12 mouse cellular contexts compared by ENCODE assay signal in genomic region chr13:29773563-29773962, GRCm38 (mm10).
A peak's percentile ranks its signal among the peaks of the same experiment; 100 is the strongest.
DNase-seq lines count a peak whose midpoint lies in the region; ATAC-seq and TF ChIP-seq lines count a peak whose summit lies in the region.
"Had no signal": no experiment of that assay in that cellular context is flagged by ENCODE, and none has a peak within 500 bp of the region (broad histone marks: within the 10 kb centered on the region; RNA-seq: fewer than 3 reads in every experiment).

No protein-coding gene starts in this region.

- H3K4me2 ChIP-seq in neural tube, embryonic 15.5 days: no peak overlapping the region
- no peak overlapping the region for H3K4me2 ChIP-seq in kidney, embryonic 15.5 days
- no peak overlapping the region for H3K4me2 ChIP-seq in hindbrain, postnatal 0 days (ENCODE audit: low read depth, low read length)
- H3K4me2 ChIP-seq: forebrain, embryonic 12.5 days; intestine, embryonic 15.5 days had no signal

- DNase-seq in heart, adult 11 months: peak; percentile 55
- DNase-seq in heart, adult 9 months (ENCODE audit: low spot score in 2 of 2): no peak
- DNase-seq in neural tube, embryonic 10.5 days (ENCODE audit: extremely low spot score, low spot score): peak; percentile 30
- peak; percentile 25 for DNase-seq in yolk sac, embryonic 10.5 days (ENCODE audit: low spot score)
- DNase-seq in hindbrain, postnatal 0 days (ENCODE audit: low spot score): no peak
- DNase-seq in spleen, postnatal 36 days (ENCODE audit: low spot score in 2 of 2): no peak
- DNase-seq: gastrocnemius, postnatal 36 days had no signal

- H3K27ac ChIP-seq in neural tube, embryonic 15.5 days (replicated peaks): no peak overlapping the region
- peak overlapping the region; percentile 57 for H3K27ac ChIP-seq in kidney, embryonic 15.5 days
- no peak overlapping the region for H3K27ac ChIP-seq in hindbrain, postnatal 0 days
- H3K27ac ChIP-seq: forebrain, embryonic 12.5 days; intestine, embryonic 15.5 days; macrophage had no signal

- H3K4me1 ChIP-seq in neural tube, embryonic 15.5 days: peaks cover 9% of the 10 kb centered on the region
- peaks cover 56% of the 10 kb centered on the region for H3K4me1 ChIP-seq in kidney, embryonic 15.5 days
- no peaks in the 10 kb centered on the region for H3K4me1 ChIP-seq in hindbrain, postnatal 0 days (ENCODE audit: insufficient read depth, low read length)

- no peaks in the 10 kb centered on the region for H3K36me3 ChIP-seq in neural tube, embryonic 15.5 days
- no peaks in the 10 kb centered on the region for H3K36me3 ChIP-seq in kidney, embryonic 15.5 days
- H3K36me3 ChIP-seq in hindbrain, postnatal 0 days (ENCODE audit: insufficient read depth, low read length): no peaks in the 10 kb centered on the region
- H3K36me3 ChIP-seq: forebrain, embryonic 12.5 days; intestine, embryonic 15.5 days had no signal

- 26% methylated on average over 6 of the region's 6 CpGs for WGBS in neural tube, embryonic 15.5 days
- 16% methylated on average over 6 of the region's 6 CpGs for WGBS in kidney, embryonic 15.5 days
- WGBS in hindbrain, postnatal 0 days: 58% methylated on average over 6 of the region's 6 CpGs

- no peak overlapping the region for H3K9ac ChIP-seq in neural tube, embryonic 15.5 days (replicated peaks)
- no peak overlapping the region for H3K9ac ChIP-seq in kidney, embryonic 15.5 days
- H3K9ac ChIP-seq in hindbrain, postnatal 0 days (replicated peaks; ENCODE audit: low read length): no peak overlapping the region
- H3K9ac ChIP-seq: forebrain, embryonic 12.5 days; intestine, embryonic 15.5 days had no signal

- no peaks in the 10 kb centered on the region for H3K9me3 ChIP-seq in neural tube, embryonic 15.5 days (replicated peaks)
- H3K9me3 ChIP-seq in kidney, embryonic 15.5 days (replicated peaks): no peaks in the 10 kb centered on the region
- H3K9me3 ChIP-seq in hindbrain, postnatal 0 days (ENCODE audit: low read length): no peaks in the 10 kb centered on the region
- H3K9me3 ChIP-seq: forebrain, embryonic 12.5 days; intestine, embryonic 15.5 days had no signal

- no peak overlapping the region for H3K4me3 ChIP-seq in neural tube, embryonic 15.5 days (replicated peaks)
- H3K4me3 ChIP-seq in kidney, embryonic 15.5 days (replicated peaks): no peak overlapping the region
- no peak overlapping the region for H3K4me3 ChIP-seq in hindbrain, postnatal 0 days (ENCODE audit: low read length)
- H3K4me3 ChIP-seq: forebrain, embryonic 12.5 days; intestine, embryonic 15.5 days had no signal

- TF ChIP-seq CTCF in hindbrain, postnatal 0 days (IDR thresholded peaks at IDR 0.05; ENCODE audit: low read depth): no peak

- no peak for ATAC-seq in neural tube, embryonic 15.5 days (ENCODE audit: low FRiP score)
- 0 out of 2 replicates have a peak, but pooled peaks have one; percentile 13 for ATAC-seq in kidney, embryonic 15.5 days (replicated peaks; ENCODE audit: low FRiP score)
- ATAC-seq in hindbrain, postnatal 0 days: no peak
- ATAC-seq: intestine, embryonic 15.5 days had no signal

- no peaks in the 10 kb centered on the region for H3K27me3 ChIP-seq in neural tube, embryonic 15.5 days (replicated peaks)
- H3K27me3 ChIP-seq in kidney, embryonic 15.5 days: no peaks in the 10 kb centered on the region
- no peaks in the 10 kb centered on the region for H3K27me3 ChIP-seq in hindbrain, postnatal 0 days (ENCODE audit: insufficient read depth, low read length)
- H3K27me3 ChIP-seq: forebrain, embryonic 12.5 days; intestine, embryonic 15.5 days had no signal

Comparison
In these comparisons a context has a peak if more than half of its experiments do, and no peak if none do; other contexts are left out.
1. DNase-seq: peak in heart, adult 11 months (single experiment), neural tube, embryonic 10.5 days (single experiment) and yolk sac, embryonic 10.5 days (single experiment); none in heart, adult 9 months (0 of 2), hindbrain, postnatal 0 days (single experiment) and spleen, postnatal 36 days (0 of 2).